Mouse (Mus musculus) thymus, postnatal 36 days (tissue): ENCODE data around the gene Mrpl30.

Experiments
- DNase-seq, 2 experiments: peaks; one replicate each; pipeline ENCODE4 v3.0.0; 2022; ENCODE audit warnings: mixed read lengths in 2 of 2

The Mrpl30 gene

DNA sequence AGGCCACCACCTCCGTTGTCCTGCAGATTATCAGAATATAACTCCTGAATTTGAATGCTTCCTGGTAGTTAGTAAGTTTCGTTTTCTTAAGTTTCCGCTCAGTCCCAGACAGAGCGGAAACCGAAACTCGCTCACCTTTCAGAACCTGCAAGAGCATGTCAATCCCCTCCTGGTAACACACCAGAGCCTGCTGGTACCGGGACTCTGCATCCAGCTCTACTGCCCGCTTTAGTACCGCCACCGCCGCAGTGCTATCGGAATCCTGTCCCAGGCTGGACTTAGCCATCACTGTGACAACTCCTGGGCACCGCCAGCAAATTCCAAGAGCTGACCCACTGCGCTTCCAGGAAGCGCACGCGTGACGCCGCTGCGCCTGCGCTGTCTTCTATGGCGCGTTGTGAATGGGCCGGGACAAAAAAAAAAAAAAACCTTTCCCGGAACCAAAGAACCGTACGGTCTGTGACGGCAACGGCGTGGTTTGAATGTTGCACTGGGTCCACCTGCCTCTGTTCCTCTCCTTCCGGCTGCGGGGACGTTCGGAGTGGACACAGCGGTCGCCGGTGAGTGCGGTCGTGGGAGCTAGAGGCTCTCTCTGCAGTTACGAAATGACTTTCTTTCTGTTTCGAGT, at the start of gene Mrpl30, which contains the start of gene Mitd1:
TSS of gene Mrpl30 (plus strand) at position 453 of the 628 bp plus-strand sequence.
TSS of gene Mitd1 (minus strand) at position 387 of the 628 bp plus-strand sequence.
- DNase-seq, result peak; percentile 85 to 86

DNA sequence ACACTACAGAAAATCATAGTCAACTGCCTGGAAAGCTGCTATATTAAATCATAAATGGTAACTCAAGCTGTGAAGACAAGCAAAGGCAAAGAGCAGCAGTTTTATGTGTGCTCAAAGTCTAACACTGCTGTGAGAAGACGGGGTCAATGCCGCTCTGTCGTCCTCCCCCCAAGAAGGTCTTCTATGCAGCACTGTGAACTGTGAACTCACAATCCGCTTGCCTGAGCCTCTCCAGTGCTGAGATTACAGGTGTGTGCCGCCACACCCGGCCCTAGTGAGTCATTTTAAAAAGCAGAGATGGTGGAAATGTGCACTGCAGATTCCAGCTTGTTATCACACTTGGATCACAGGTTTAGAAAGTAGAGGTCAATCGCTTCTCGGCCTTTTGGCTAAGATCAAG, 43.4 kb upstream of the Mrpl30 start:
- no peak for DNase-seq

GRCm38 (mm10) chr1:37850696-37851095, 39.6 kb upstream of the Mrpl30 start:
- DNase-seq, result no peak

DNA sequence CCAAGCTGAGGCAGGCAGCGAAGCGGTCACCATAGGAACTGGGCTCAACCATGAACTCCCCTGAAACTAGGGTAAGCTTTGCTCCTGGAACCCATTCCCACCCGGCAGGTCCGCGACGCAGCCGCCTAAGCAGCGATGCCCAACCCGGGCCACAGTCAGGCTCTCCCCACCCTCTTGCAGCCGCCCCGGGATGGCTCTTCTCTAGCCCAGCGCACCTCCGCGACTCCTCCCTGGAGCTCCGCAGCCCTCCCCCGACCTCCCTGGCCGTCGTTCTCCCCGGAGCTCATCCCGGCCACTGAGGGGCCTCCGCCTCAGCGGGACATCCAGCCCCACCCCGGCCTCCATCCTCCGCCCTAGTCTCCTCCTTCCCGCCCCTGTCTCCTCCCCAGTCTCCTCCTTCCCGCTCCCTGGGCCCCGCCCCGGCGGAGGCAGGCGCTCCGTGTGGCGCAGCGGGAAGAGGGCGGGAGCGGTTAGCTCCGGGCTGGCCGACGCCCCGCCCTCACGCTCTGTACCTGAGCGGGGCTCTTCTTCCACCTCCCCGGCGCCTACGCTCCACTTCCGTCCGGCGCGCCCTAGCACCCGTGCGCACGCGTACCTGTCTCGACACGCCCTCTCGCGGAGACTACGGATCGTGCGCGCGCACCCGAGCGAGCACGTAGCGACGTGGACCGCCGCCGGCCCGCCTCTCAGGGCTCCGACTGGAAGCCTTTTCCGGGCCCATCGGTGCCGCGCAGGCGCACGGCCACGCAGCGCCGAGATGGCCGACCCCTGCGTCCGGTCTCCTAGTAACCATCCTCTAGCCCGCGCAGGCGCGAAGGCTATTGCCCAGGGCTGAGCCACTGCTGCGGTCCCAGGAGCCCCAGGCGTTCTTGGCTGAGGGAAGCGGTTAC, 25.5 kb upstream of the Mrpl30 start:
- DNase-seq, result peak; percentile 99 to 100

- no peak for DNase-seq
Observed at GRCm38 (mm10) chr1:37865401-37866215, 24.7 kb upstream of the Mrpl30 start.

GRCm38 (mm10) chr1:37866286-37866685, 24.0 kb upstream of the Mrpl30 start, which contains the start of gene Tsga10:
TSS of gene Tsga10 (minus strand) at chr1:37866429.
- DNase-seq, result no peak

GRCm38 (mm10) chr1:37867056-37867455, 23.2 kb upstream of the Mrpl30 start:
- DNase-seq, result peak; percentile 52 to 57

DNA sequence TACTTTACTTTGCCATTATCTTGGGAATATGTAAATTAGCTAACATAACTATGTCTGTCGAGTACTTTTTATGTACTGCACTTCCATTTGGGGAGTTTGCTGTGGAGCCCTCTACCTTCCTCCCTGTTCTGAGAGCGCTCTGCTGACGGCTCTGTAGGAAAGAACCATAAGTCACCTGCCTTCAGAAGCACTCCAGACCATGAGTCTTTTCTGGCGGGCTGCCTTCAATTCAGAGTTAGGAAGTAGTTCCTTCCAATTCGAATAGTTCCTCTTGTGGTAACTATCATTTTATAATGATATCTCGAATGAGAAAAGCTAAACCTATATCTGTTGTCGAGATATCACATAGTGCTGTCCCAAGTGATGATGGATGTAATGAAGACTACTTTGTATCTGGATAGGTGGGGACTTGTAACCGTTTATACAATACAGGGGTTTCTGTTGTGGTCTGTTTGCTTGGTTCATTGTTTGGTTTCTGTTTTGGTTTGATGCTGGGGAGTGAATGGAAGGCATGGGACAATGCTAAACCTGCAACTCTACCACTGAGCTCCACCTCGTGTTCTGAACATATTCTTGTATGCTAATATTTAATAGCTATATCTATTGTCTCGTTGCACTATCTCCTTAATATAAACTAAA, 22.5 kb upstream of the Mrpl30 start:
- DNase-seq, result no peak

- no peak for DNase-seq
Observed at GRCm38 (mm10) chr1:37868640-37869039, 21.6 kb upstream of the Mrpl30 start.

DNA sequence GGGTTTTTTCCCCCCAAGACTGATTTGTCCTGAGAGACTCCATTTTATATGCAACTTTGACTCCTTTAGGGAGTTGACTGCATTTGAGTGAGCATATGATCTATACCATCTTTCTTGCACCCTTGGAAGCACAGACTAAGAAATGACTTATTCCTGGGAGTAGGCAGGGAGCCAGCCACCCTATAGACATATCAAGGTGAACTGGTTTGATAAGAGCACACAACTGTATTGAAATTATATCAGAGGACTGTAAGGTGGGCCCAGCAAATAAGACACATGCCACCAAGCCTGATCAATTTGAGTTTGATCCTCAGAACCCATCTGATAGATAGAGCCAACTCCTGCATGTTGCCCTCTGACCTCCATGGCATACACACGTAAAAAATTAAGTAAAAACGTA, 20.9 kb upstream of the Mrpl30 start:
- DNase-seq, result no peak

GRCm38 (mm10) chr1:37871704-37872103, 18.6 kb upstream of the Mrpl30 start, which contains the start of gene Lipt1:
TSS of gene Lipt1 (plus strand) at chr1:37871738.
- no peak for DNase-seq

- peak; percentile 82 to 84 for DNase-seq
Observed at GRCm38 (mm10) chr1:37872131-37873067, 17.9 kb upstream of the Mrpl30 start.

DNA sequence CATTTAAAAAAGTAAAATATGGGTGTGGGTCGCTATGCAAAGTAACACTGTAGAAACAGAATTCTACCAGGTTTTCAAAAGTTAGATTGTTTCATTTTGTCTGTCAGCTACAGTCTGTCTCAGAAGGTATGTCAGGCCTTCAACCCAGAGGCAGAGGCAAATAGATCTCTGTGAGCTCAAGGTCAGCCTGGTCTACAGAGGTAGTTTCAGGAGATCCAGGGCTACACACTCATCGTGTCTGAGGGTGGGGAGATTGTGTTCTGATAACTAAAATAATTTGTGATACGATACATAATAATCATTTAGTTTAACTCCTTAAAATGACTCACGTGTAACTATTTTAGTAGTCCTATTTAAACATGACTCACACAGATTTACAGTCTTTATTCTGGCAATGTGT, 17.1 kb upstream of the Mrpl30 start:
- DNase-seq, result no peak

DNA sequence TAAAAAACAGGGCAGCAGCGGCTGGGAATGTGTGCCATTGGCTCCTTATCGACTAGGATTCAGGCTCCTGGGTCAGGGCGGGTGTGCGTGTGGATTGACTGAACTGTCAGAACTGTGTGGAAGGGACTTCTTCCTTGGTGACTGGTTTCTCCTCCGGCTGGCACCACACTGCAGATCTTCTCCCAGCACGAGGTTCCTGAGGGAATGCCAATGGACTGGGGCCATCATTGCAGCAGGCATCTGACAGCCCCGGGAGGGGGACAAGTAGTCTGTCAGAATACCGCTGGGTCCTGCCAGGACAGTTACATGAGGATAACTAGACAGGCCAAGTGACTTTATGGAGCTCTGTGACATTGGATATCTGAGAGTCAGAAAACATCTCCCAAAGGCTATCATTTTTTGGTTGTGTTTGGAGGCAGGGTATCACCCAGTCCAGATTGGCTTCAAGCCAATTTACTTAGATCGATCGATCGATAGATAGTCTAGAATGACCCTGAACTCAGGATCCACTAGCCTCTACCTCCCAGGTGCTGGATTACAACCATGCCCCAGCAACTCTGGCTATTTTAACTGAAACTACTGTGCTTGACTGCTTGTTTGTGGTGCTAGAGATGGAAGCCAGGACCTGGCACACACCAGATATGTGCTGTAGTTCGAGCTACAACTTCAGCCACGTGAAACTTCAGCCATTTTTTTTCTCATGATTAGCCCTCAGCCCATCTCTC, 12.4 kb upstream of the Mrpl30 start:
- DNase-seq, result no peak

- no peak for DNase-seq
Observed at GRCm38 (mm10) chr1:37883411-37883810, 6.9 kb upstream of the Mrpl30 start.

GRCm38 (mm10) chr1:37884451-37884850, 5.8 kb upstream of the Mrpl30 start:
- DNase-seq, result no peak

DNA sequence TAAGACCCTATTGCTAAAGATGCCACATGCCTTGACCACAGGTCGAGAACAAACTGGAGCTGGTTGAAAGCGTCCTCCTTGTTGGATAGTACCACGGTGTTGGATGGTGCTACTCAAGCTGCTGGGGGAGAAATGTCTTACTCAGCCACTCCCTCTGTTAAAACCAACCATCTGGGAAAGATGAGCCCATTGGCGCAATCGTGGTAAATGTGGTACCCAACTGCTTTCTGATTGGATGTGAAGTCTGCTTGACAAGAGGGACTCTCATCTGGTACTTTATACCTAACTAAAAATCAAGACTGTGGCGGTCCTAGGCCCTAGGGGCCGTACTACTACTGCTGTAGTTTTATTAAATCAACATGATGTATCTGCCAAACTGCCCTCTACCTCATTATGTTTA, 1.1 kb upstream of the Mrpl30 start:
- no peak for DNase-seq

- no peak for DNase-seq
Observed at GRCm38 (mm10) chr1:37891400-37891799, 1.1 kb downstream of the Mrpl30 start.

GRCm38 (mm10) chr1:37894606-37895005, 4.3 kb downstream of the Mrpl30 start:
- DNase-seq, result no peak

- no peak for DNase-seq
Observed at GRCm38 (mm10) chr1:37899816-37900215, 9.5 kb downstream of the Mrpl30 start.

DNA sequence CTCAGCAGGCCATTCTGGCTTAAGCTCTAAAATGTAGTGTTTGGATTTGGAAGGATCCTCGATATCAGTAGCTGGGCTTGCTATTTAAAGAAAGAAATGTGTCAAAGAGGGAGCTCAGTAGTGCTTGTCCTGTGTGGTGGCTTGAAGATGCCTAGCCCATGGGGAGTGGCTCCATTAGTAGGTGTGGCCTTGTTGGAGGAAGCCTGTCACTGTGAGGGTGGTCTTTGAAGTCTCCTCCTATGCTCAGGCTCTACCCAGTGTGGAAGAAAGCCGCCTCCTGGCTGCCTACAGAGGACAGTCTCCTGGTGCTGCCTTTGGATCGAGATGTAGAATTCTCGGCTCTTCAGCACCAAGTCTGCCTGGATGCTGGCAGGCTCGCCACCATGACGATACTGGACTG, 10.0 kb downstream of the Mrpl30 start:
- no peak for DNase-seq
